Mouse (Mus musculus) lung, adult 2 months (tissue): Measurements from ENCODE around the gene Gm11541.

Experiments
- CTCF ChIP-seq: fragments of 200-500 bp; IDR thresholded peaks from 2 replicates; pipeline ENCODE4 v1.5.1; 2011; ENCODE audit warnings: mild to moderate bottlenecking, low read length, control low read depth; ENCODE audit not compliant: insufficient read depth
- POLR2A ChIP-seq: fragments of 200-500 bp; IDR thresholded peaks from 2 replicates; pipeline ENCODE4 v1.6.1; 2011; ENCODE audit warnings: low read depth, mild to moderate bottlenecking, control low read depth, low read length, borderline replicate concordance; ENCODE audit errors: extremely low read depth

DNA sequence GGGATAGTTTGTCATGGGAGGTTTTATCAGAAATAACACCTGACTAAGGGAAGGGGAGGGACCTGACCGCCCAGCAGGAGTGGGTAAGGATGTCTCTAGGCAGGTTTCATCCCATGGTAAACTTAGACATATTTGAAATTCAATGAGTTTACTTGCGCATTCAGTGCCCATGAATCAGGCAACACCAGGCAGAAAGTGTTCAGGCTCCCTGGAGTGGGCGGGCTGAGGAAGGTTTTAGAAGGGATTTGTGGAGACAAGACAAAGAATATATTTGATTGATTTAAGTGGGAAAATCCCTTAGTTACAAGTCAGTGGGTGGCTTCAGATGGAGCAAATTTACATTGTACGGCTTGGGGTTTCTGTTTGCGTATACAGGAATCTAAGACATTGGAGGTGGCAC lies 11.3 kb upstream of the Gm11541 start:
- TF ChIP-seq POLR2A, result no peak
- TF ChIP-seq CTCF, result no peak
